Mouse (Mus musculus): Measurements from ENCODE around the gene Tnrc6c.

DNA sequence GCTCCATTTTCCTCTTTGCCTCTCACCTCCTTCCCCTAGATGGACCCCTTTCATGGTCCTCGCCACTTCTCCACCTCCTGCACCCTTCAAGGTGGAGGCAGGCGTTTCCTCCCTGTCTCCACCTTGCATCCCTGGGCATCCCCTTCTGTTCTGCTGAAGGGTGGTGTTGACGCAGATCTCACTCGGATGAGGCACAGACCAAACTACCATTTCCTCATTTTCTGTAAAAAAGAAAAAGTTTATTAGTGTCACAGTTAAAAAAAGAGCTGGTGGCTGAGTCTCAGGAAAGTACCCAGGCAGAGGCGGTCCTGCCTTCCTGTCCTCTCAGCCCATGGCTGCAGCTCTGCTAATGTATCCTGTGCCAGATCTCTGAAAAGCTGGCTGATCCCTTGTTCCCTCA lies 145.1 kb downstream of the Tnrc6c start:
- TF ChIP-seq CTCF (IDR thresholded peaks at IDR 0.05) = no peak
- TF ChIP-seq POLR2A (IDR thresholded peaks at IDR 0.05; ENCODE audit: insufficient read depth, low read depth, low read length) = no peak
- no peak for TF ChIP-seq EP300 (IDR thresholded peaks at IDR 0.05; ENCODE audit: insufficient read depth, low read depth, low read length)

Measured in heart, adult 2 months (tissue).